Mouse (Mus musculus): ENCODE results near the gene Itga4.

Gene Itga4

DNA sequence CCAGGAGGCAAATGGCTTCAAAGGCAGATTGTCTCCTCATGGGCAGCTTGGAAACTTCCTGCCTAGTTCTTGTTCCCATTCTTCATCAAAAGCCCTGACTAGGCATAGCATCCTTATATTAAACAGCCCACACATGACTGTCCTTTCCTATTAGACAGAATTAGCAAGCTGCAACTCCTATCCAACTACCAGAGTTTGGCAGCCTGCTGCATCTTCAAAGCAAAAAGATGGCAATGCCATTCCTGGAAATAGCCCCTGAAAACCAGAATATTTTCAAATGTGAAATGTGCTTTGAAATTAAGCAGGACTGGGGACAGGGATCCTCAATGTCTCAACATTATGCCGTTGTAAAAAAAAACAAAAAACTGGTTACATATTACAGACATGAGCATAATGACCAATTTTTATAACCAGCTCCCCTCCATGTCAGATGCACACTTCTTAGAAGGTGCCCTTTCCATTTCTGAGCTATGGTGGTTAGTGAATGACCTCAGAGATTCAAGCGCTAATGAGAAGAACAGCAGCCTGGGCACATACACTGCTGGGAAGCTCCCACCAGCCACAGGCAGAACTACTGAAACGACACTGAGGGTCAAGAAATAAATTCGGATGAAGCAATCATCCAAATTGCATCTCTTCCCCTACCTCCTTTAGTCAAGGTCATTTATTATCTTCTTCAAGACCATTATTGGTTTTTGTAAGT, 97.0 kb downstream of the Itga4 start:
- no peak for DNase-seq (ENCODE audit: low spot score in 2 of 2)

DNA sequence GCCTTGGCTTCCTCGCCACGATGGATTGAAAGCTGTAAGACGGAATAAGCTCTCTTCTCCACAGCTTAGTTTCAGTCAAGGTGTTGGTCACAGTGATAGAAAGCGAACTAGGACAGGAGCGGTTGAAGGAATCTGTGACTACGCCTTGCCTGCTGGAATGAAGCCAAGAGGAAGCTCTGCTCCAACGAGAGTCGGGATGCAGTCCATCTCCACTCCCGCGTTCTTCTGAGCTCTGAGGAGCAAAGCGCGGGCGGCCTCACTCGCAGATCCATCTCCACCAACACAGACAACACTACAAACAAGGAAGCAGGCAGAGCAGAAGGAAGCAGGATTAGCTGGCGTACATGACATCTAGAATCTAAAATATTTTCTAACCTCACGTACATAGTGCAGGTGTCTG, 99.5 kb downstream of the Itga4 start:
- DNase-seq (ENCODE audit: low spot score in 2 of 2), result no peak

DNA sequence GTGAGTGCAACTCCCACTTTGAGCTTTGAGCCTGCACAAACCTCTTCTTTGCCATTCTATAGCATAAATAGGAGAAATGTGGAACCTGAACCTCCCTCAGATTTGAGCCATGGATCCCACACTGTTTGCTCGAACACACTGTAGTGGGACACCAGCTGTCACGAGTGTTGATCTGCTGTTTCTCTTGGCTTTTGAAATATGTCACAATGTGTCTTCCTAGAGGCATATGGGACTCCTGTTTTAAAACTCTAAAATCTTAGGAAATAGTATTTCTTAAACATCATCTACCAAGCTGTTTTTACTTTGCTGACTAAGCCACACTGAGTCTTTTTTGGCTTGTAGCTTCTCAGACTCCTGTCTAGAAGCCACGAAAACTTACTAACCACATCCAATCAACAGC, 102.6 kb downstream of the Itga4 start:
- DNase-seq (ENCODE audit: low spot score in 2 of 2), result no peak

DNA sequence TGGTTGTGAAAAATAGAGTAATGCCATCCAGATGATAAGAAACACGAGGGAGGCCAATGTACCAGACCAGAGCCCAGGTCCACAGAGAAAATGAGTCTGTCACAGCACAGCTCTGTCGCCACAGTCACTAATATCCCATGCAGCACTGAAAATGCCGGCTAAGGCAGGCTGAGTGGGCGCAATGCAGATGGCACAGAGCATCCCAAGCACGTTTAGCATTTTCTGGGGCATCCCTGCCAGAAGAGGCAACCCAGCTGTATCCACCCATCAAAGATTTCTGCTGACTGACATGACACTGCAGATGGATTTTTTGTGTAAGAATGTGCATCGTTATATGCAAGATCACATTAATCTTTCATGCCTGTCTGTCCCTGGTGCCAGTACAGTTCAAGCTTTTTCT, 106.8 kb downstream of the Itga4 start:
- DNase-seq (ENCODE audit: low spot score in 2 of 2), result no peak

DNA sequence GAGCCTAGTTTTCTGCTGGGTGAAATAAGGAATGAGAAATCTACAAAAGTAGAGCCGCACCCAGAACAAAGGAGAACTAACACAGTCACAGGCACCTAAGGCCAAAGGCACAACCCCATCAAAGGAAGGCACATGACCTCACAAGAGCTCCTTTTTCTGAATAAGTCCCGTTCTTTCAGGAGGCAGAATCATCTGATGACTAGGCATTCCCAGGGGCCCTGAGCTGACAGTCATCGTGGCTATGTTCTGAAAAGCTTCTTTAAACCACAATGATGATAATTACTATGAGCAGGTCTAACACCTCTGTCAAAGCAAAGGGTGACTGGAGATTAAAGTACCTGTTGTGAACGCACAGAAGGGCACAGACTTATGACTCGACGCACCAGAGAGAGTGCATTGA, 108.7 kb downstream of the Itga4 start:
- DNase-seq (ENCODE audit: low spot score in 2 of 2), result no peak

DNA sequence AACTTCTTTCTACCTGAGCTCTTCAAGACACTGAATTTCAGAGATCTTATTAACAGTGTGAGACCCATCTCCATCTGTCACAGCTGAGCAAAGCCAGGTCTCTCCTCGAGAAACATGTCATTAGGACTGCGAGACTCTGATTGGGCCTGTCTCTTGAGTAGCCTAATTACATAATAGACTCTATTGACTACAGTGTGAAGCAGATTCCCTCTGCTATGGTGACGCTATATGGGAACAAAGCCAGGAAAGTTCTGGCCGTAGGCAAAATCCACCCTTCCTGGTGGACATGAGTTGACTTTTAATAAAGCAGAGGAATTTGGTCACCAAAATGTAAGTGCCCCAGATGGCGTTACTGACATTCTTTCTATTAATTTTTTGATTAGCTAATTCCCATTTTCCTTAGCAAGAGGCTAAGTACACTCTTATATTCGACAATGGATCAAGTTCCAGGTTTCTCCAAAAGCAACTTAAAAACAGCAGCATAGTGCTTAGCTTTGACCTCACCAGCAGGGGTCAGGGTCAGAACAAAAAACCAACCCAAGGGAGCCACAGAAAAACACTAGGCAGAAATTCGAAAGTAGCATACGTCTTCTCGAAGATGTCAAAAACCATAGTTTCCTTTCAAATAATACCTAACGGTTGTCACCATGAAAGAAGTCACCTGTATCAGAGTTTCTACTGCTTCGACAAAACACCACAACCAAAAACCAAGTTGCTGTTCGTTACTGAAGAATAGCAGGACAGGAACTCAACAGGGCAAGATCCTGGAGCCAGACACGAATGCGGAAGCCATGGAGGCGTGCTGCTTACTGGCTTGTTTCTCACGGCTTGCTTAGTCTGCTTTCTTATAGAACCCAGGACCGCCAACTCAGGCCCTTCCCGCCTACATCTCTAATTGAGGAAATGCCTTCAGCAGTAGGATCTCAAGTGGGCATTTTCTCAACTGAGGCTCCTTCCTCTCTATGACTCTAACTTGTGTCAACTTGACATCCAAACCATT, 112.5 kb downstream of the Itga4 start:
- no peak for DNase-seq (ENCODE audit: low spot score in 2 of 2)

DNA sequence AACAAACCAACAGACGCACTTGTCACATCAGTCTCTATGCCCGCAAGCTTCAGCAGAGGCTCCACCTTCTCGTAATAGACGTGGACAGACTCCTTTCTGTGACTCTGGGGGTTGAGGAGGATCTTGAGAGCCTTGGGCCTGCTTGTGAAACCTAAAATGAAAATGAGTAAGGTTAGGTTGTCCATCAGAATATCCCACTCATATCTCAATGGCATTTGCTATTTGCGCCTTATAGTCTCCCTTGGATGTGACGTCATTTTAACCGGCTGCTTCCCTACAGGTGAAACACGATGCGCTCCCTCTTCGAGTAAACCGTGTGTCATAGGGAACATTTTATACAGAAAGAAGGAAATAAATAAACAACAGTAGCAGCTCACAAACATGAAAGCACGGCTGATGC, 113.4 kb downstream of the Itga4 start:
- no peak for DNase-seq (ENCODE audit: low spot score in 2 of 2)

DNA sequence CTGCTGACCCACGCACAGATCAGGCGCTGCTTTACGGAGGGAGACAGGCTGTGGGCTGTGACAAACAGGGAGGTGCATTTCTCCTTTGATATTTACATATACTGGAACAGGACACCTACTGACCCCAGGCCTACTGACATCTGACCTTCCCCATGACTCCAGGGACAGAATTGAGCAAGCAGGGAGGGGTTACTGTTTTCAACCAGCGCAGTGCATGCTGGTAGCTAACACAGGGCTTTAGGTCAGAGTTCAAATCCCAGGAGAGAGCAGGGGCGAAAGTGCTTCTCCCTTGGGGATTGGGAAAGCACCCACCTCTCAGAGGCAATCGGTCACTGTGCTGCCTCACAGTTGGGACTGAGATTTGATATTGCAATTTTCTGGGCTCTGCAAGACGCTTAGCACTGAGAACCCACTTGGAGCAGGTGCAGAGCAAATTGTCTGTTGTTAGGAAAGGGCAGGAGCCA, 113.9 kb downstream of the Itga4 start:
- no peak for DNase-seq (ENCODE audit: low spot score in 2 of 2)

DNA sequence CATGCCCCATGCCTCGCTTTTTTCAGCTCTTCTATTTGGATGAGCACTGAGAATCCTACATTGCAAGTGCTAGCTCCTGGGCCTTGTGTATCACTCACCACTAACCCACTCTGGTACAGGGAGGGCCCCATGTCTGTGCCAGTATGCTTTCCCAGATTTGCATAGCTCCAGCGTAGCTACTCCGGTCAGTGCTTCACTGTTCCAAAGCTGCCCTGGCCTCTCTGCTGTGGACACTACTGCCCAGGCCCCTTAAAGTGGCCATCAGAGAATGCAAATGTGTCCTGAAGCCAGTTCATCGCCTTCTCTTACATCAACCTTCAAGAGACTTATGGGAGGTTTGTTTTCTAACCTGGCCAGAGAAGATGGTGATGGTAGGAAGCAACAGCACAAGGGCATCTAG, 114.7 kb downstream of the Itga4 start:
- DNase-seq (ENCODE audit: low spot score in 2 of 2), result no peak

DNA sequence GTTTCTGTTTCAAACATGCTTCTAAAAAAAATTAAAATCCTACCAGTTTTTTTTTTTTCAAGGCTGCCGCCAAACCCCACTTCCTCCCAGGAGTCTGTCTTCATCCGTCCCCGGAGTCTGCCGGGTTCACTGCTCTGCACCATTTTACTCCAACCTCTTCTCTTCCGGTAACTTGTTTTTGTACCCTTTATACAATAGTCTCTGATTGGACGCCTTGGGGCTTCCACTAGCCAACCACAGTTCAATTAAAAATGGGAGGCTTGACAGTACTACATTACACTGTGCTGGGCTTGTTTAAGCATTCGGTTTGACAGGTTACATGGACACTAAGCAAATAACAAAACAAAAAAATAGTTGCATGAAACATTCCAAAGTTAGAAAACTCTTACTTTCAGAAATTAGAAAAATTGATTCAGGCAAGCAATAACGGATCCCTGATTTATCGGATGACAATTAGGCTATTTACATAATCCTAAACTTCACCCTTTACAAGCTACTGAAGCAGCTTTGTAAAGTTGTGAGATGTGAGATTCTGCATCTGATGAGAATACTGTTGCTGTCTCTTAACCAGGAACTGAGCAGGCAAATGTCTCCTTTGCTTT, 115.6 kb downstream of the Itga4 start:
- peak; percentile 49 to 59 for DNase-seq (ENCODE audit: low spot score in 2 of 2)

DNA sequence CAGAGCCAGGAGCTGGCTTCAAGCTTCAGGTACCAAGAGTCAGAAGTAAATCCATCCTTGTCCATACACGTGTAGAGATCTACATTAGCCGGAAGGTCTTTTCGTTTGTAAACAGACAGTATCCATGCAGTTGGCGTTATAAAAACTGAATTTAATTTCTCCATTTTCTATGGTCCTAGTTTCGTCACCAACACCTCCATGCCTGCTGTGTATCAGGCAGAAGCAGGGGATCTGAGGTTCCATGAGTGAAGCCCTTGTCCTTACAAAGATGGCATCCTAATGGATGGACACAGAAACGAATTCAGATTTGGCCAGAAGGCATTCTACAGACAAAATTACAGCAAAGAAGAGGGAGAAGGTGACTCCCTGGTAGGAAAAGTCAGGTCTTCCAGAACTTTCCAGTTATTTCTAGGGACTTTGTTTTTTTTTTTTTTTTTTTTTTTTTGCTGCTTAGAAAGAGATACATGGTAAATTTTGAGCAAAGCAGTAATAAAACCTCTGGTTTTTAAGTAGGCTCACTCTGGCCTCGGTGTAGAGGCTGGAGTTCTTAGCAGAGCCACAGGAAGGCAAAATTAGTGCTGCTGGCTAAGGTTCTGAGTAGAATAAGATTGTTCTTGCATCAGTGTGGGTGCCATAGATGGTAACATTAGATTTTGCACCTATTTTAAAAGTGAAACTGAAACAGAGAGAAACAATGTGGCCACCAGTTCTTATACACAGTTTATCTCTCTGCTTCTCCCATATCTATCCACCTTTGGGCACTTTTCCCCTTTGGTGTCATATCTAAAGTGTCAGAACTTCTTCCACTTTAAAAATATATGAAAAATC, 116.3 kb downstream of the Itga4 start:
- no peak for DNase-seq (ENCODE audit: low spot score in 2 of 2)

DNA sequence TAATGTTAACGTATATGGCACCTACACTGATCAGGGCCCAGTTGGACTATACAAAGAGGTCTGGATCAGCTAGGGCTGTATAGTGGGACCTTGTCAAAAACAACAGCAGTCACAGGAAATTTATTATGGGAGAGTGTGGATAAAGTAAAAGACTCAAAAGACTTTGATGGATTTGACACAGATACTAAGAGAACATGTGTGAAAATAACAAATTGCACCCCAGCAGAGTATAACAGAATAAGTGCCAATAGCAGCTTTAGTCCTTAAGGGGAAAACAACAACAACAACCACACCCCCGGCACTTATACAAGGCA, 116.9 kb downstream of the Itga4 start:
- no peak for DNase-seq (ENCODE audit: low spot score in 2 of 2)

DNA sequence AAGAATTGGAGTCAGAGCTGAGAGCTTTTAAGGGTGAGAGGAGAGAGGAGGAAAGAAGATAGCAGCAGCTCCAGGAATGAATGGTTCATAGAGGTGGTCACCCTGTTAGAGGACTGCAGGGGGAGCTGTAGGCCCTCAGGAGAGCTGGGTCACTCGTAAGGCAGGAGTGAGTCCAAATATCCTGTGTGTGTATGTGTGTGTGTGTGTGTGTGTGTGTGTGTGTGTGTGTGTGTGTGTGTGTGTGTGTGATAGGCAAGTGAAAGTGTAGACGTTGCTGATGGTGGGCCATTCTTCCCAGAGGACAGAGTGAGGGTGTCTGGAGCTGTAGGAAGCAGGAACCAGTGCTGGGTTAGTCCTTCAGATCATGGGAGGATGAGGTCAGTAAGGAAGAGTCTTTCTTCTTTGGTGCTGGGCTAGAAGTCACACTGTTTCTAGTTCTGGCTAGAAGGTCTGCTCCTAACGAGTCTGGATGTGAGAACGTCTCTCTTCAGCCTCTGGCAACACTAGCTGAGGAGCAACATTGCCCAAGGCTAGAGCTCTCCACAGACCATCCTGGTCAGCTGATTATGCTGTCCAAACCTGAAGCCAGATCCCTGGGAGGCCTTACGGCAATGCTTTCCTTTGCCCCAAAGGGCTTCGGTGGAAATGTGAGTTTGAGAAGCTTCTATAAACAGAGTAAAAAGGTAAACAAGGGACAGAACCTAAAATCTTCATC, 117.4 kb downstream of the Itga4 start:
- DNase-seq (ENCODE audit: low spot score in 2 of 2), result peak in 1 of 2 experiments; percentile 6

DNA sequence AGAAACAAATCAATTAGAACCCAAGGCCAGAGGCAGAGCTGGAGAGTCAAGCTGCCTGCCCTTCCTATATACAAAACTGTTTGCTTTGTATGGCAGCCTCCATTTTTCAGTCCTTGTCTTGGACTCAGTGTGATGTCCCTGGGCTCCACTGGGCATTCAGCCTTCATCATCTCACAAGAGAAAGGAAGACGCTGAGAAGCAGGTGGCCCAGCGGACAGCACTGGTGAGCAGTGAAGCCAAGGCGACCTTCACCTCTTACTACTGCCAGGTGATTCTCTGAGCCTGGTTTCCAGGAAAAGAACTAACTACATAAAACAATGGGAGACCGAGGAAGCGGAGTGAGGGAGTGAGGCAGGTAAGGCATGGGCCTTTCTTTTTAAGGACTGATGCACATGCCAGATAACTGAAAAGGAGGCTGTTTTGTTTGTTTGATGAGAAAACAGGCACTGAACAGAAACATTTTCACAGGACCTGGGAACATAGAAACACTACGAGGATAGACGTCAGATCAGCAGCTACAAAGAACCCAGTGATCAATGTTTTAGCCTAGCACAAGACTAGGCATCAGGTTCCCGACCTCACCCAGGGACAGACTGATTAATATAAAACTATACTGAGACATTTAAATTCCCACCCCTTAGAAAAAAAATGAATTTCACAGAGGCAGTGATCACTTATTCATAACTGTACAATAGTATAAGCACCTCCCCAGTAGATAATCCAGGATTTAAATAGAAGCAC, 123.3 kb downstream of the Itga4 start:
- no peak for DNase-seq (ENCODE audit: low spot score in 2 of 2)

DNA sequence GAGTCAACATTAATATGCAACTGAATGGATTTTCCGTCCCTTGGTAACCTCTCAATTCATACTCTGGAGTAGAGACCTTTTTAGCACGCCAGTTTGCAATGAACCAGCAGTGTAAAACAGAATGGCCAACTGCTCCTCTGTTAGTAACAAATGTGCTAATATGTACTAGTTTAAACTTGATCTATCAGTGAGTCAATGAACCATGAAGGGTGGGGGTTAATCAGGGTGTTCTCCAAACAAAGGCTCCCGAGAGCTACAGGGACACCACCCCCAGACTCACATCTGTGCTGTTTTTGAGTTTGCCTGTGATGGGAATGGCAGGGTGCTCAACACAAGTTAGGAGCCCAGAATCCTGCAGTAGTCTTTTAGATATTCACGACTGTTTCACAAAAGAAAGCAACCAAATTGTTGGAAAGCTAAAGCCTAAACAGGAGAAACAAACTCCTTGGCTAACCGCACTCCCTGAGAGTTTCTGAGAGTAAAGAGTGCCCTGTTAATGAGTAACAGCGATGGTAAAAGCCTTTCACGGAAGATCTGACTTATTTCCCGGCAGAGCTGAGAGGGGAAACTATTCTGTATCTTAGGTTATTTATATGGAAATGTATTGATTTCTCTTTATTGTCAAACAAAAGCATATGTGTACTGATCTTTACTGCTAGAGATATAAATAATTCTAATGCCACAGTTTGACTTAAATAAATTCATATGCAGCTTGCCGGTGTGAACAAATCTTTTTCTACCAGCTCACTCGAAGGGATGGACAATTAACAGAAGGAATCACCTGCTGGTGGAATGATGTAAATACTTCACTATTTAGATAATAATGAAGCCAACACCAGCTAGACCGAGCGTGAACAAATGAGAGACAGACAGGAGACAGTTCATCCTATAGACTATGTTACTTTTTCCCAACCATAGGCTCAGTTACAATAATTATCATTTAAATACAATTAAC, 124.1 kb downstream of the Itga4 start:
- no peak for DNase-seq (ENCODE audit: low spot score in 2 of 2)

All from spleen, postnatal 36 days (tissue).